Mouse (Mus musculus): ENCODE measurements around the gene Gripap1.
A peak's percentile ranks its signal among the peaks of the same experiment; 100 is the strongest.

The Gripap1 gene

GRCm38 (mm10) chrX:7789542-7790136, at the start of gene Gripap1:
TSS of gene Gripap1 (plus strand) at chrX:7789765.
- peak; percentile 77 to 86 for DNase-seq (ENCODE audit: low spot score in 2 of 2)

GRCm38 (mm10) chrX:7740082-7740819, 49.3 kb upstream of the Gripap1 start:
- DNase-seq (ENCODE audit: low spot score in 2 of 2) = no peak

- no peak for DNase-seq (ENCODE audit: low spot score in 2 of 2)
These were observed 48.5 kb upstream of the Gripap1 start for GRCm38 (mm10) chrX:7741103-7741502.

- no peak for DNase-seq (ENCODE audit: low spot score in 2 of 2)
These were observed 46.1 kb upstream of the Gripap1 start for GRCm38 (mm10) chrX:7743470-7743869.

GRCm38 (mm10) chrX:7744940-7745339, 44.6 kb upstream of the Gripap1 start:
- no peak for DNase-seq (ENCODE audit: low spot score in 2 of 2)

- no peak for DNase-seq (ENCODE audit: low spot score in 2 of 2)
These were observed 44.1 kb upstream of the Gripap1 start for GRCm38 (mm10) chrX:7745429-7745828.

- DNase-seq (ENCODE audit: low spot score in 2 of 2) = no peak
These were observed 39.0 kb upstream of the Gripap1 start, which contains the start of gene Ccdc120 for GRCm38 (mm10) chrX:7750432-7751116. TSS of gene Ccdc120 (minus strand) at chrX:7750905.

GRCm38 (mm10) chrX:7753627-7754026, 35.9 kb upstream of the Gripap1 start:
- DNase-seq (ENCODE audit: low spot score in 2 of 2) = peak in 1 of 2 experiments; percentile 31

- DNase-seq (ENCODE audit: low spot score in 2 of 2) = peak; percentile 88 to 93
These were observed 27.2 kb upstream of the Gripap1 start, which contains the start of gene Tfe3 for GRCm38 (mm10) chrX:7762137-7762920. TSS of gene Tfe3 (plus strand) at chrX:7762560.

- DNase-seq (ENCODE audit: low spot score in 2 of 2) = no peak
These were observed 26.7 kb upstream of the Gripap1 start for GRCm38 (mm10) chrX:7762921-7763197.

GRCm38 (mm10) chrX:7763631-7764393, 25.8 kb upstream of the Gripap1 start:
- peak; percentile 14 to 15 for DNase-seq (ENCODE audit: low spot score in 2 of 2)

GRCm38 (mm10) chrX:7764657-7765280, 24.8 kb upstream of the Gripap1 start:
- DNase-seq (ENCODE audit: low spot score in 2 of 2) = no peak

GRCm38 (mm10) chrX:7765281-7765670, 24.3 kb upstream of the Gripap1 start:
- DNase-seq (ENCODE audit: low spot score in 2 of 2) = no peak

GRCm38 (mm10) chrX:7765764-7766163, 23.8 kb upstream of the Gripap1 start:
- DNase-seq (ENCODE audit: low spot score in 2 of 2) = no peak

- DNase-seq (ENCODE audit: low spot score in 2 of 2) = no peak
These were observed 20.1 kb upstream of the Gripap1 start for GRCm38 (mm10) chrX:7769302-7770017.

- no peak for DNase-seq (ENCODE audit: low spot score in 2 of 2)
These were observed 16.8 kb upstream of the Gripap1 start for GRCm38 (mm10) chrX:7772766-7773165.

- no peak for DNase-seq (ENCODE audit: low spot score in 2 of 2)
These were observed 13.9 kb upstream of the Gripap1 start for GRCm38 (mm10) chrX:7775501-7776205.

- DNase-seq (ENCODE audit: low spot score in 2 of 2) = no peak
These were observed 13.1 kb upstream of the Gripap1 start for GRCm38 (mm10) chrX:7776329-7777082.
